Mouse (Mus musculus) bone marrow macrophage, adult 2 months (primary cell): Measurements from ENCODE around the gene 2010109A12Rik.

Experiments
- CTCF ChIP-seq: IDR thresholded peaks from 2 replicates; pipeline ENCODE4 v1.5.1; 2012; ENCODE audit warnings: low read depth, mild to moderate bottlenecking, low read length, moderate library complexity
- POLR2A ChIP-seq: IDR thresholded peaks from 2 replicates; pipeline ENCODE4 v1.6.1; 2012; ENCODE audit warnings: mild to moderate bottlenecking, low read depth, low read length, borderline replicate concordance

DNA sequence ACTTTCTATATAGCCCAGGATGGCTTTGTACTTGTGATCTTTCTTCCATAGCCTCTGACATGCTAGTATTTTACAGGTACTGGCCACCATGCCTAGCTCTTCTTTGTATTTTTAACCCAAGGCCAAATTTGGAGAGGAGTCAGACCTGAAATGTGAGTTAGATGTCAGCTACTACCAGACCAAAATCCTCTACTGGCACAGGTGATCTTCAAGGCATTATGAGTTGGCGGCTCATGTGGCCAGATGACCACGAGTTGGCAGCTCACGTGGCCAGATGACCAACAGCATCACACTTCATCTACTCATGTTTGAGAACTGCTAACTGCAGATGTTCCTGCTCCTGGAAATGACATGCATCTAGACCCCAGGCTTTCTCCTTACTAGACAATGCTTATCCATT is 12.1 kb downstream of the 2010109A12Rik start:
- TF ChIP-seq CTCF = no peak
- TF ChIP-seq POLR2A = no peak
